Mouse (Mus musculus): ENCODE data around the gene Acly.
A peak's percentile ranks its signal among the peaks of the same experiment; 100 is the strongest.

The Acly gene

GRCm38 (mm10) chr11:100504990-100505660 is 22.7 kb downstream of the Acly start:
- no peak for DNase-seq

- no peak for DNase-seq
Measured at GRCm38 (mm10) chr11:100501321-100501720, 26.5 kb downstream of the Acly start.

GRCm38 (mm10) chr11:100500651-100501050 is 27.1 kb downstream of the Acly start:
- DNase-seq = no peak

GRCm38 (mm10) chr11:100500241-100500640 is 27.6 kb downstream of the Acly start:
- no peak for DNase-seq

GRCm38 (mm10) chr11:100493771-100494170 is 34.0 kb downstream of the Acly start:
- no peak for DNase-seq

- DNase-seq = no peak
Measured at GRCm38 (mm10) chr11:100490951-100491350, 36.8 kb downstream of the Acly start.

GRCm38 (mm10) chr11:100485801-100486538 is 41.8 kb downstream of the Acly start:
- DNase-seq = peak; percentile 25

GRCm38 (mm10) chr11:100484461-100484860 is 43.3 kb downstream of the Acly start:
- no peak for DNase-seq

- no peak for DNase-seq
Measured at GRCm38 (mm10) chr11:100479152-100479551, 48.6 kb downstream of the Acly start.

- DNase-seq = no peak
Measured at GRCm38 (mm10) chr11:100476281-100476680, 51.5 kb downstream of the Acly start.

GRCm38 (mm10) chr11:100472935-100473295 is 54.9 kb downstream of the Acly start:
- no peak for DNase-seq

GRCm38 (mm10) chr11:100472197-100472934 is 55.4 kb downstream of the Acly start, which contains the start of gene Klhl11:
Gene Klhl11, minus strand, starts transcription at chr11:100472741.
- DNase-seq = peak; percentile 90

- DNase-seq = peak; percentile 8
Measured at GRCm38 (mm10) chr11:100471352-100472196, 56.2 kb downstream of the Acly start.

GRCm38 (mm10) chr11:100465833-100466232 is 62.0 kb downstream of the Acly start:
- DNase-seq = no peak

- no peak for DNase-seq
Measured at GRCm38 (mm10) chr11:100465229-100465792, 62.5 kb downstream of the Acly start.

GRCm38 (mm10) chr11:100462699-100463098 is 65.1 kb downstream of the Acly start:
- DNase-seq = peak; percentile 37

GRCm38 (mm10) chr11:100457711-100458110 is 70.1 kb downstream of the Acly start:
- no peak for DNase-seq

- DNase-seq = no peak
Measured at GRCm38 (mm10) chr11:100457247-100457646, 70.6 kb downstream of the Acly start.

GRCm38 (mm10) chr11:100442625-100443024 is 85.2 kb downstream of the Acly start:
- no peak for DNase-seq

GRCm38 (mm10) chr11:100441797-100442196 is 86.0 kb downstream of the Acly start, which contains the start of the genes Nt5c3b and Klhl10:
Gene Nt5c3b, minus strand, starts transcription at chr11:100441808.
Gene Klhl10, plus strand, starts transcription at chr11:100441917.
- DNase-seq = no peak

GRCm38 (mm10) chr11:100440691-100441522 is 86.9 kb downstream of the Acly start:
- peak; percentile 88 for DNase-seq

All from right cerebral cortex, adult 18-20 months (tissue).